Mouse (Mus musculus): Measurements from ENCODE around the gene Tmcc2. TPM values are rescaled to one million over a fixed set of nuclear protein-coding genes. Genes with fewer than 3 reads are reported as not detected.

The Tmcc2 gene
- polyA plus RNA-seq (2012; rRNA removed; ENCODE audit: low replicate concordance) = 16.7 and 21.7 TPM in 2 replicates

DNA sequence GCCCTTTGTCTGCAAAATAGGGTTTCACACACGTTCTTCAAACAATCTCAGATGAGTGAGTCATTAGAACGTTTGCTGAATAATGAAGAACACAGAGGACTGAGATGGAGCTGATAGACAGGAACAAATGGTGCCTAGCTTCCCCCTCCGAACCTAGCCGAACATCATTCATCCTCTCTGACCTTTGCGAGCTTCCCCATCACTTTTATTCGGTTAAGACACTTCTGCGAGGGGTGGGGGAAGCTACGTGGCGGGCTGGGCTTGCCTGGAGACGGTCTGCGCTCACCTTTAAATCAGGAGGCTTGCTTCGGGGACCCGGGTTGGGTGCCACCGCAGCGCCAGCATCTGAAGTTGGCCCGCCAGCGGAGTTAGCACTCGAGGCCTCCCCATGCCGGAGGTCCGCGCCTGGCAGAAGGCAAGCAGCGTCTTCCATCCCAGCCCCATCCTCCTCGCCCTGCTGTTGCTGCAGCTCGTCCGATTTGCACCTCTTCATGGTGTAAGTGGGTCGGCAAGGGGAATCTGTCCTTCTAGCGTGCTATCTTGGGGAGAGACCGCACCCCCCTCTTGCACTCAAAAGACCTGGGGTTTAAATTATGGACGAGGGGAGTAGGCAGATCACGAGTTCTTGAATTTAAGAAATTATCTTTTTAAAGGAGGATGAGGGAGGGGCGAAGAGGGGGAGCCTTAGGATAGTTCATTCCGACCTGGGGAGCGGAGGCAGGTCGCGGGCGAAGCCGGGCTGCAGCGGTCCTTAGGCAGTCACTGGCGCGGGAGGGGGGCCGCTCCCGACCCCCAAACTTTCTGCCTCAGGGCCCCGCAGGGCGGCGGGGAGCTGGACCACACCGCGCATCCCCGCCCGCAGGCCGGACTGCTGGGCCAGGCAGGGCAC, at the start of gene Tmcc2:
Gene Tmcc2 (minus strand): TSS at position 591 of the 889 bp plus-strand sequence.

DNA sequence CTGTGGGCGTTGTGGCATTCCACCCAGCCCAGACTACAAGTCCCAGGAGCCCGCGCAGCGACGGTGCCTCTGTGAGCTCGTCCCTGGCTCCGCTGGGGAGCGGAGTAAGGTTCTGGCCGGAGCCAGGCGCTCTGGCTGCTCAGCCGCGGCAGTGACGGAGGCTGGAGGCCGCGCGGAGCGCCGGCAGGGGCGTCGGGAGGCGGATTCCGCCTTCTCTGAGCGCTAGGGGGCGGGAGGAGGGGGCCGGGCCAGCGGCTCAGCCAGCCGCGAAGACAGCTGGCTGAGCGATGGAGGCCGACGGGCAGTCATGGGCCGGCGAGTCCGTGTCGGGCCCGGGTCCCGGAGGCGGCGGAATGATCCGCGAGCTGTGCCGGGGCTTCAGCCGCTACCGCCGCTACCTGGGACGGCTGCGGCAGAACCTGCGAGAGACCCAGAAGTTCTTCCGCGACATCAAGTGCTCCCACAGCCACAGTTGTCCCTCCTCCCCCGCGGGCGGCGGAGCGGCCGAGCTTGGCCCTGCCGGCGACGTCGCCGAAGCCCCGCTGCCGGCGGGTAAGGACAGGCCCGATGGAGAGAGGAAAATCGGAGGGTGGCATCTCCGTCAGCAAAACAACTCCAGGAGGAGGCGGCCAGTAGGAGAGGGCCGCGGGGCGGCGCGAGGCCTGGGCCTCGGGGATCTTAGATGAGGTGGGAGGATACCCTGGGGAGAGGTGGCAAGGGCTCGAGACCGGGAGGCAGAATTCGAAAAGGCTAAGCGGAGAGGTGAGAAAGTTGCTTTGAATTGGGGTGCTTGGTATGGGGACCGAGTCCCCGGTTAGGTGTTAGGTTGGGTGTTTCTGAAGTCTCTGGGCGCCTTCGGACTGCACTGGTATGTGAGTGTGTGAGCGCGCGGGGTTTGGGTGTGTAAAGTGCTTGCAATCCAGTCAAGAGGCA, 26.5 kb upstream of the Tmcc2 start, which contains the start of gene Dstyk:
Gene Dstyk (plus strand): TSS at position 237 of the 933 bp plus-strand sequence.

DNA sequence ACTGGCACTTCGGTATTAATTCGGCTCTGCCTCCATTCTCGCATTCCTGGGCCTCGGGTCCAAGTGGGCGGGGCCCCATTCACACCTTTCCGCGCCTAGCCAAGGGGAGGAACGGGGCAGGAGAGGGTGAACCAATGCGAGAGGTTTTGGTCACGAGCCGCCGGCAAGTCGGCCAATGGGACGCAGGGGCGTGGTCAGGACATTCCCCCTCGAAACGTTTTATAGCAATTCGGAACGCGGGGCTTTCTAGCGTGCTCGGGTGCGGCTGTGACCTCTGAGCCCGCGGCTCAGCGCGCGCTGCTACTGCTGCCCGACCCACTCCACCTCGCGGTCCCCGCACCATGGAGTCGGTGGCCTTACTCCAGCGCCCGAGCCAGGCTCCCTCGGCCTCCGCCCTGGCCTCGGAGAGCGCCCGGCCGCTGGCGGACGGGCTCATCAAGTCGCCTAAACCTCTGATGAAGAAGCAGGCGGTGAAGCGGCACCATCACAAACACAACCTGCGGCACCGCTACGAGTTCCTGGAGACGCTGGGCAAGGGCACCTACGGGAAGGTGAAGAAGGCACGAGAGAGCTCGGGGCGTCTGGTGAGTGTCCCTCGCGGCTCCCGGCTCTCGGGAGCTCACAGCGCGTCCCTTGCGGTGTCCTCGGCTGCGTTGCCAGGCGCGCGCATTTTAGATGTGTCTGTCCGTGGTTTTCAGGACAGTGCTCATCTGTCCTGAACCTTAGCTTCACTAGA, 75.0 kb downstream of the Tmcc2 start, which contains the start of gene Nuak2:
Gene Nuak2 (plus strand): TSS at position 238 of the 736 bp plus-strand sequence.

Other genes starting within 250 kb of the Tmcc2 start
- not detected in 2 replicates for gene Lemd1, start 199.8 kb downstream of the Tmcc2 start, polyA plus RNA-seq (2012; rRNA removed; ENCODE audit: low replicate concordance)
- gene AC124108.1, start 199.8 kb downstream of the Tmcc2 start, polyA plus RNA-seq (2012; rRNA removed; ENCODE audit: low replicate concordance) = 0.04 TPM in 1 of 2 replicates, not detected in the other
- not detected in 2 replicates for gene Gm10188, start 161.5 kb downstream of the Tmcc2 start, polyA plus RNA-seq (2012; rRNA removed; ENCODE audit: low replicate concordance)
- gene Klhdc8a, start 92.7 kb downstream of the Tmcc2 start, polyA plus RNA-seq (2012; rRNA removed; ENCODE audit: low replicate concordance) = 0.22 and 0.30 TPM in 2 replicates
- 9.0 and 14.4 TPM in 2 replicates for gene Nuak2, start 75.2 kb downstream of the Tmcc2 start, polyA plus RNA-seq (2012; rRNA removed; ENCODE audit: low replicate concordance)
- 11.2 and 14.3 TPM in 2 replicates for gene Dstyk, start 26.3 kb upstream of the Tmcc2 start, polyA plus RNA-seq (2012; rRNA removed; ENCODE audit: low replicate concordance)
- gene Rbbp5, start 86.1 kb upstream of the Tmcc2 start, polyA plus RNA-seq (2012; rRNA removed; ENCODE audit: low replicate concordance) = 9.4 and 25.5 TPM in 2 replicates
- gene Tmem81, start 114.9 kb upstream of the Tmcc2 start, polyA plus RNA-seq (2012; rRNA removed; ENCODE audit: low replicate concordance) = 2.1 and 2.6 TPM in 2 replicates
- gene Cntn2, start 152.0 kb upstream of the Tmcc2 start, polyA plus RNA-seq (2012; rRNA removed; ENCODE audit: low replicate concordance) = 0.39 and 0.67 TPM in 2 replicates

All from mammary gland, adult 2 months (tissue).